Mouse (Mus musculus) embryo, embryonic 10 days (tissue): Measurements from ENCODE around the gene Ppm1h.
A peak's percentile ranks its signal among the peaks of the same experiment; 100 is the strongest.
"Not testable (repeated sequence)": the region's sequence is repeated elsewhere in the genome, so short reads cannot be mapped to it uniquely, and the experiment has no call there.

Experiments used
- DNase-seq: peaks from one replicate; pipeline ENCODE4 v3.0.0-alpha.2; 2015; ENCODE audit warnings: low spot score

Gene Ppm1h

GRCm38 (mm10) chr10:122933053-122933838, 254.7 kb downstream of the Ppm1h start:
- no peak for DNase-seq

DNA sequence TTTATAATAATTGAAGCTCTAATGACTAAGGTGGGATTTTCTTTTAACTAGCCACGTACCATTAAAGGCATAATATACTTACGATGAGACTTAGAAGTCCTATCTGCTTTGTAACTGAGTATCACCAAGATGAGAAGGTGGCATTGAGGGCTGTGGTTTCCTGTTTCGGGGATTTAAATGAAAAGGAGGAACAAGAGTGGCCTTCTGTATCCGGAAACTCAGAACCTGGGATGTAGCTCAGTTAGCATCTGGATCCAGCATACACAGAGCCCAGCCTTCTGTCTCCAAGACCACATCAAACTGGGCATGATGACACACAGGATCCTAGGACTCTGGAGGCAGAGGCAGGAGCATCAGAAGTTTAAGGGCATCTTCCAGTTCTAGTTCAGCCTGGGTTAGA, 256.8 kb downstream of the Ppm1h start:
- DNase-seq: not testable (repeated sequence)

GRCm38 (mm10) chr10:122937380-122937779, 258.8 kb downstream of the Ppm1h start:
- not testable (repeated sequence) for DNase-seq

DNA sequence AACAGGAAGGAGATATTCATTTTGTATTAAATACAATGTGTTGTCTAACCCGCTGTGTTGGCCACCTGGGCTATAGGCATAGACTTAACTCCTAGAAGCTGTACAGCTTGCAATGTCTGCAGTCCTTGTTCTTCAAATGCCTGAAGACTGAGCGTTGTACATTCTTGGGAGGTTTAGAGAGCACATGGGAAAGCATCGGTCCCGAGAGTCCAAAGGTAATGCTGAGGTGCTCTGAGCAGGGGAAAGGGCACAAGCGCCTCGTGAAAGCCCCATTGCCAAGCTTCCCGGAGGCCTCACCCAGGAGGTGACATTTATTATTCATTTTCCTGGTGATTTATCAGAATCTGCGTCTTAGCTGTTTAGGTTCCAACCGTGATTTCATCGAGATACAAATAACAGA, 261.0 kb downstream of the Ppm1h start:
- DNase-seq: no peak

GRCm38 (mm10) chr10:122942771-122943170, 264.2 kb downstream of the Ppm1h start:
- DNase-seq: no peak

DNA sequence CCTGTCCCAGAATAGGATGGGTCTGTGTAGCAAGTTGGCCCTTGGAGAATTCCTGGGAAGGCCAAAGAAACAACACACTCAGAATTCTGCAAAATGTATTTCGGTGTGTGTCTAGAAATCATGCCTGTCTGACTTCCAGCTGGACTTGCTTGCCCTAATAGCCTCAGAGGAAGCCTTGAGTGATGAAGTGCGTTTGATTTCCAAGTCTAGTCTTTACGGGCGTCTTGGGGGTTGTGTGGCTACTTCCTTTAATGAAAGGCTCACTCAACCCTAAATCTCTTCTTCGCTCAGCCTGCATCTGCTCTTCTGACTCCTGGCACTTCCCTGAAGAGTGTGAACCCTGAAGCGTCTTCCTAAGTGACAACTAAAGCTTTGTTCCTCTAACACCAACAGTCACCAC, 265.3 kb downstream of the Ppm1h start:
- no peak for DNase-seq

DNA sequence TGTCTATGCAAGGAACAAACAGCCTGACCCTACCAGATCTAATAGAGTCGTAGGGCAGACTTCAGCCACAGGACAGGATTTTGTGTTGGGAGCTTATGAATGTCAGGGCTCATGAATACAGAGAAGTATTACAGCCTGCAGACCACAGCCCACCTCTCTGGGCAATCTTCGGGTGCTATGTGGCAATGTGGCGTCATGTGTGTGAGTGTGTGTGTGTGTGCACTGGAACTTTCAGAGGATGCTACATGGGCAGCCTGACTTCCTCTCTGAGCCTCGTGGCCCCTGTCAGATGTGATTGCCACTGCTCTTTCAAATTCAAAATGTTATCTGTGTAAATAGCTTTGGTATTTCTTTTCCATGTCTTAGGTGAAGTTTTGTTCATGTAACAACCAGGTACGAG, 266.3 kb downstream of the Ppm1h start:
- DNase-seq: no peak

- DNase-seq: no peak
Measured at GRCm38 (mm10) chr10:122950966-122951365, 272.4 kb downstream of the Ppm1h start.

DNA sequence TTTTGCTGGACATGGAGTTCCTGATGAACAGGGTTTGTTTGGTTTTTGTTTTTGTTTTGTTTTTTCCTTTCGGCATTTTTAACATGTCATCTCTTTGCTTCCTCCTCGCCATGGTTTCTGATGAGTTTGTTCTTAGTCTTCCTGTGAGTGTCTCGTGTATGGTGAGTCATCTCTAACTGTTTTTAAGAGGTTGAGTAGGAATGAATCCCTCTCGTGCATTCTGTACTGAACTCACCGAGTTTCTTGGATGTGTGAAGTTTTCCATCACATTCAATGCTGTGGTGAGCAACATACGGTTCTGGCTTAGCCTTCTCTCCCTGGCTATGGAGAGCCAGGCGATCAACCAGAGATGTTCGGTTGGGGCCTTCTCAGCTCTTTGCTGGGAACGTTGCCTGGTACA, 275.0 kb downstream of the Ppm1h start:
- DNase-seq: no peak

GRCm38 (mm10) chr10:122957918-122958317, 279.4 kb downstream of the Ppm1h start:
- DNase-seq: no peak

GRCm38 (mm10) chr10:122958699-122959098, 280.1 kb downstream of the Ppm1h start:
- DNase-seq: no peak

- DNase-seq: no peak
Measured at GRCm38 (mm10) chr10:122960216-122960615, 281.7 kb downstream of the Ppm1h start.

GRCm38 (mm10) chr10:122960738-122961137, 282.2 kb downstream of the Ppm1h start:
- DNase-seq: no peak

DNA sequence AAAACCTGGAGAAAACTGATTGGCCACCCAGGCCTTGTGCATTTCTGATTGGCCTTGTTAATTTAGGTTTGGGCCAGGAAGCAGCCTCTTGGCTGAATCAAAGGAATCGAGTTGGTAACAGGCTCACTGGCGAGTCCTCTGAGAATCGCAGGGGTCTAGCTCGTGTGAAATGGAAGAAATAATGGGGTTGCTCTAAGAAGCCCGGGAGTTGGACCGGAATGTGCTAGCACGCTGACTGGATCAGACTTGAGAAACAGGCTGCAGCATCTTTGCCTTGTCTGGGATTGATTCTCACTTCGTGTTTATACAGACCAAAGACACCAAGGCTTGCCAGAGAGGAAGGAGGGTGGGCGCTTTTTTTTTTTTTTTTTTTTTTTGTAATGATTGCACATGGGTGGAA, 282.9 kb downstream of the Ppm1h start:
- DNase-seq: no peak

- no peak for DNase-seq
Measured at GRCm38 (mm10) chr10:122962651-122963050, 284.1 kb downstream of the Ppm1h start.

- peak; percentile 50 for DNase-seq
Measured at GRCm38 (mm10) chr10:122963463-122964240, 285.1 kb downstream of the Ppm1h start.

GRCm38 (mm10) chr10:122964241-122964636, 285.7 kb downstream of the Ppm1h start:
- DNase-seq: no peak

GRCm38 (mm10) chr10:122965650-122966049, 287.1 kb downstream of the Ppm1h start:
- DNase-seq: not testable (repeated sequence)

- no peak for DNase-seq
Measured at GRCm38 (mm10) chr10:122966421-122966820, 287.9 kb downstream of the Ppm1h start.

DNA sequence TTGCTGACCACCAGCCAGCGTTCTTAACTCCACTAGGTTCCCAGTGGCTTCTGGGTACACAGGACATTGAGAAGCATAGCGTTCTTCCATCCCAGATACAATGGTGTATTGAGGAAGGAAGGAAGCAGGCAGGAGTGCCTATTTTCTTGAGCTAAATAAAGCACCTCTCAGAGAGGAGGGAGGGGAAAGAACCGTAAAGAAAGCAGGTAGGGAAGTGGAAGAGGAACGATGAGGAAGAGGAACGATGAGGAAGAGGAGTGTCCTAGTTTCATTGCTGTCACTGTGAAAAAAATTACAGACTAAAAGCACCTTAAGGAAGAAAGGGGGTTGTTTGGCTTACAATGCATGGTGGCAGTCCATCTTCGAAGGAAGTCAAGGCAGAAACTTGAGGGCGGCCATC, 291.6 kb downstream of the Ppm1h start:
- no peak for DNase-seq

DNA sequence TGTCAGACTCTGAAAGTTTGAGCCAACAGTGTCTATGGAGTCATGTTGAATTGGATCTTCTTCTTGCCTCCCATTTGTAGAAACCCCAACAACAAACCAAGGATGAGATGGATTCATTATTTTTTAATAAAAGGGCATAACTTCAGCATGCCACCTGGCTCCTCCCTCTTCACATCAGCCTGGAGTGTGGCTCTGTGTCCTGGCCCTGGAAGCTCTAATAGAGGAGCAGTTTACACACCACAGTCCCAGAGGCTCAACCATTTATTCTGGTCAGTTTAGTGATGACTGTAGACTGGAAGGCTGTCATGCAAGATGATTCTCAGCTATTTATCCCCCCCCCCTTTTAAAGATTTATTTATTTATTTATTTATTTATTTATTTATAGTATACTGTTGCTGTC, 294.7 kb downstream of the Ppm1h start:
- no peak for DNase-seq

DNA sequence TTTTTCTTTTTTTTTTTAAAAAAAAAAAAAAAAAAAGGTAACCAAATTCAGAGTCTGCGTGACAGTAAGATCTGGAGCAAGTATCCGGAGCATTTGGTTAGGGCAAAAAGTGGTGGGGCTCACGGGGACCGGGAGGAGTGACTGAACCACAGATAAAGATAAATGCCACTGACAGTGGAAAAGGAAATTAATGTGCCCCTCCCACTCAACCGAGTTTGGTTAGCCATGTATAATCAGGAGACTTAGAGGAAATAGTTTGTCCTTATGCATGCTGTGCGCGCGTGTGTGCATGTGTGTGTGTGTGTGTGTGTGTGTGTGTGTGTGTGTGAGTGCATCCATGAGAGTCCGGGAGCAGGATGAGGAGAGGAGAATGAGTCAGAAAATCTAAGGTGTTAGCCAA, 297.5 kb downstream of the Ppm1h start:
- no peak for DNase-seq

- no peak for DNase-seq
Measured at GRCm38 (mm10) chr10:122979356-122979755, 300.8 kb downstream of the Ppm1h start.
